Mouse (Mus musculus): ENCODE results near the gene Mapk9. TPM values are rescaled to one million over a fixed set of nuclear protein-coding genes. Genes with fewer than 3 reads are reported as not detected.
"Not testable (repeated sequence)": the region's sequence is repeated elsewhere in the genome, so short reads cannot be mapped to it uniquely, and the experiment has no call there.

The Mapk9 gene
- total RNA-seq (2015; ENCODE audit: low replicate concordance) (9.2 and 16.3 TPM in 2 replicates), total RNA-seq (2017; ENCODE audit: low replicate concordance) (9.5 and 9.9 TPM in 2 replicates)

DNA sequence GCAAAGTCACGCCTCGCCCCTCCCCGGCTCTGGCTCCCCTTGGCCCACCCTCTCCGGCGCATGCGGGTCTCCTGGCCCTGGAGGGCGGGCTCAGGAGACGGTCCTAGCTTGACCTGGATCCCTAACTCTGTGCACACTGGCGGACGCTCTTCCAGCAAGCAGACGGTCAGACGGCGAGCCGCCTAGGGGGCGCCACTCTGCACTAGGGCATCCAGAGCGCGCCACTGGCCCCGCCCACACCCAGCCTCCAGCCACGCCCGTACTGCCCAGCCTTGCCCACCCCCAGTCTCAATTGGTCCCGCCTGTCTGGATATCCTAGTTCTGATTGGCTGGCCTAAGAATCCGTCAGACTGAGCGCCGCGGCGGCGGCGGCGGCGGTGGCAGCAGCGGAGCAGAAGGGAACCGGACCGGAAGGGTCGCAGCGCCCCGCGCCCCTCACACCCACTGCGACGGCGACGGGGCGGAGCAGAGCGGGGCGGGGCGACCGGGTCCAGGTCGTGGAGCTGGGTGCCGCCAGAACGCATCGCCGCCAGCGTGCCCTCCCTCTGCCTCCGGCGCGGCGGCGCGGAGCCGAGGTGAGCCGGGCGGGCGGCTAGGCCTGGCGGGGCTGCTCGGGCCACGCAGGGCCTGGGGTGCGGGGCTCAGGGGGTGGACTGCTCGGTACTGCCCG, at the start of gene Mapk9:
Gene Mapk9, plus strand, starts transcription at position 351 of the 670 bp plus-strand sequence.
- peak; percentile 89 for ATAC-seq (replicated peaks; ENCODE audit: low FRiP score, poor library complexity, severe bottlenecking)

DNA sequence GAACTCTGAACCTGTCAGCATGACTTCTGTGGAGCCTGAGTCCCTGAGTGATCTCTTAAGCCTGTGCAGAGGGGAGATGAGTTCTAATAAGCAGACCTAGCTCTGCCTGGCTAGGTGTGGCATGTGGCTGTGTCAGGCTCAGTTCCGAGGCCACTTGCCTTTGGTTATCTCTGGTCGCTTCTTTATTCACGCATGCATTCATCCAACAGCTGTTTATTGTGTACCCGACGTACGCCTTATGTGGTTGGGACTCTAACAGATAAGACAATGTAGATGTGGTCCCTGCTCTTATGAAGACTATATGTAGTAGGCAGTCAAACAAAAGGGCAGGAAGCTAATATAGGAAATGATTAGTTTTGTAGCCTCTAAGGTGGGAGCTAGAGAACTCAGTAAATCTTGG, 47.6 kb upstream of the Mapk9 start:
- ATAC-seq (replicated peaks; ENCODE audit: low FRiP score, poor library complexity, severe bottlenecking) = no peak

DNA sequence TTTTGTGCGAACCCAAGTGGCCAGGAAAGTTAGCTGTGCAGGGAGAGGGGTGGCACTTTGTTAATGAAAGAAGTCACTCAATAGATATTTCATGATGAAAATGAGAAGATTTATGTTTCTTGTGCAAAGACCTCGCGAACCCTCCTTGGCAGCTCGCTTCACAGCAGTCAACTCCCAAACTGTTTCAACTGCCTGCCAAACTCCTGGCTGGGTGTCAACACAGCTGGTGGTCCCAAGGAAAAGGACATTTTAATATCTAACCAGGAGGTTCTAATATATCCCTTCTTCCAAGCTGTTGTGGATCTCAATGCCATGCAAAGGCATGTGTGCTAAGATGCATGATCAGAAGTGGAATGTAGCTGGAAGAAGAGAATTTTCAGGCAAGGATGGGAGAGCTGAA, 45.0 kb upstream of the Mapk9 start:
- ATAC-seq (replicated peaks; ENCODE audit: low FRiP score, poor library complexity, severe bottlenecking) = no peak

DNA sequence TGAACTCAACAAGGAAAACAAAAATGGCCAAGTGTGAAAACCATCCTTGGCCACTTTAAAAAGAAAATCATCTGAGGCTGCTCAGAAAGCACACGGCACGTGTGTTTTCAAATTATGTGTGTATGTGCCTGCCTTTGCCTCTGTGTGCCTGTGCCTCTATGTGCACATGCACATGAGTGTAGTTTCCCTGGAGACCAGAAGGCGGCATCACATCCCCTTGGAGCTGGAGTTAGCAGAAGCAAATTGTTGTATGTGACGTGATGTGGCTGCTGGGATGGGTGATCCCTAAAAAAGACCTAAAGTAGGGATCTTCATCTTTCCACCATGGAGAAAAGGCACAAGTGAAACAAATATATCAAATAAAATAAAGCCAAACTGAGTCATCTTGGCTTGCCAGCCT, 42.8 kb upstream of the Mapk9 start:
- no peak for ATAC-seq (replicated peaks; ENCODE audit: low FRiP score, poor library complexity, severe bottlenecking)

DNA sequence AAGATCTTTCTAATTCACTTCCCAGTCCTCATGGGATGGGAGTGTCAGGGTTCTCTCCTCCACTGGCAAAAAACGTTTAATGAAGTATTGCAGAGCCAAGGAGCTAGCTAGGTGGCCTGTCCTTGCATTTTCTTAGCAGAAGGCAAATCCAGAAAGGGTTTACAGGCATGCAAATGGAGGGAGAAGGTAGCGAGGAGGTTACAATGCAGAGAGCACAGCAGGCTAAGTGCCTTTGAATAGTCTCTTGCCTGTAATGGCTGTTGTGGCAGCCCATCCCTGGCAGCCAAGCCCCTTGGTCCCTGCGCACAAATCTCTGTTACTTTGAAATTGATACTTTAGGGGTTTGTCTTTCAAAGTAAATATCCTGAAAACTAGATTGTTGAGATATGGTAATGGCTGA, 40.3 kb upstream of the Mapk9 start:
- no peak for ATAC-seq (replicated peaks; ENCODE audit: low FRiP score, poor library complexity, severe bottlenecking)

DNA sequence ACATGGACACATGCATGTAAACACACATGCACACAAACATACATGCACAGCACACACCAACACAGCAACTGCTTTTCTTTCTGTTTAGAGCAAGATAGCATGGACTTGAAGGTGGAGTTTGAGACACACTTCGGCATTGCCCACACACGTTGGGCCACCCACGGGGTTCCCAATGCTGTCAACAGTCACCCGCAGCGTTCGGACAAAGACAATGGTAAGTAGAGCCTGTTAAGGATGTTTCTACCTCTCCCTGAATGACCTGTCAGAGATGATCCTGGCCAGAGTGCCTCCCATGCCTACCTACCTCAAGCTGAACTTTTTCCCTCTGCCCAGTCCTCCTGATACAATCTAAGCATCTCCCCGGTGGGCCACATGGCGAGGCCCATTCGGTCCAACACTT, 37.6 kb upstream of the Mapk9 start:
- no peak for ATAC-seq (replicated peaks; ENCODE audit: low FRiP score, poor library complexity, severe bottlenecking)

DNA sequence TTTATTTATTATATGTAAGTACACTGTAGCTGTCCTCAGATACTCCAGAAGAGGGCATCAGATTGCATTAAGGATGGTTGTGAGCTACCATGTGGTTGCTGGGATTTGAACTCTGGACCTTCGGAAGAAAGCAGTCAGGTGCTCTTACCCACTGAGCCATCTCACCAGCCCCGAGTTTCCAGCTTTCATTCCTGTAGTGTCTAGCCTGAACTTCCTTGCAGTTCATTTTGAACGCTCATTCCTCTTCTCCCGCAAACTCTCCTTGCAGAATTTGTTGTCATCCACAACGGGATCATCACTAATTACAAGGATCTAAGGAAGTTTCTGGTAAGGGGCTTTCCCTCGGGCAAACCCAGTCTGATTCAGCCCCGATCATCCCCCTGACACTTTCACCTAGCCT, 35.9 kb upstream of the Mapk9 start:
- not testable (repeated sequence) for ATAC-seq (replicated peaks; ENCODE audit: low FRiP score, poor library complexity, severe bottlenecking)

DNA sequence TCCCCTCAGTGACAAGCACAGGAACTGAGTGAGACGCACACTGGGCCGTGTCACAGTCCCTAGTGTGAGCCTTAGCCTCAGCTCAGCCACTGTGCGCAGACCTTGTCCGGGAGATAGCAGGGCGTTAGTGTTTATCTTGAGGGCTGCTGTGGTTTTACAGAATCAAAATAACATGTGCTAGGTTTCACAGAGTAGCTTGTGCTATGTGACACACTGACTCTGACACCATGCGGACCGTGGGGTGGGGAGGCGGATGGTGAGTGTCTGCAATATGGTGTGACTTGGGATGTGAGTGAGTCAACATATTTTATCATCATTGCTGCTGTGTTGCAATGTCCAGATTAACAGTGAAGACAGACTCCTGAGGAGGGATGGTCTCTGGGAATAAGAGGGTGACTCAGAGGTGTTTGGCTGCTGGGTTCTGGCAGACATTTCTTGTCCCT, 35.4 kb upstream of the Mapk9 start:
- ATAC-seq (replicated peaks; ENCODE audit: low FRiP score, poor library complexity, severe bottlenecking) = 0 out of 2 replicates have a peak, but pooled peaks have one; percentile 49

DNA sequence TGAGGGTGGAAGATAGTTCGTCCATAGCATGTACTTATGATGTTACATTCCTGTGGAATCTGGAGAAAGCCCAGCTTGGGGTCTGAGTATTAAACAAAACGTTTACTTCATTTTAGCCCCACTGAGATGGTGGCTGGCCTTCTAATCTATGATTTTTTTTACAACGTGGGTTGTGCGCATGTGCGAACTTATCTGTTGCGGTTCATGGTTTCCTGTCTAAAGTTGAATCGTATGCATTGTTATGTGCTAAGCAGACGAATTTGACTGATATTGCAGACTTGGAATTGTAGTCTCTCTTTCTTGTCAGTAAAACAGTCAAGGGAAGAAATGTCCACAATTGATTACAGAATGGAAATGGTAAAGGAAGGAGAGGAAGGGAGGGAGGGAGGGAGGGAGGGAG, 34.7 kb upstream of the Mapk9 start:
- ATAC-seq (replicated peaks; ENCODE audit: low FRiP score, poor library complexity, severe bottlenecking) = no peak

DNA sequence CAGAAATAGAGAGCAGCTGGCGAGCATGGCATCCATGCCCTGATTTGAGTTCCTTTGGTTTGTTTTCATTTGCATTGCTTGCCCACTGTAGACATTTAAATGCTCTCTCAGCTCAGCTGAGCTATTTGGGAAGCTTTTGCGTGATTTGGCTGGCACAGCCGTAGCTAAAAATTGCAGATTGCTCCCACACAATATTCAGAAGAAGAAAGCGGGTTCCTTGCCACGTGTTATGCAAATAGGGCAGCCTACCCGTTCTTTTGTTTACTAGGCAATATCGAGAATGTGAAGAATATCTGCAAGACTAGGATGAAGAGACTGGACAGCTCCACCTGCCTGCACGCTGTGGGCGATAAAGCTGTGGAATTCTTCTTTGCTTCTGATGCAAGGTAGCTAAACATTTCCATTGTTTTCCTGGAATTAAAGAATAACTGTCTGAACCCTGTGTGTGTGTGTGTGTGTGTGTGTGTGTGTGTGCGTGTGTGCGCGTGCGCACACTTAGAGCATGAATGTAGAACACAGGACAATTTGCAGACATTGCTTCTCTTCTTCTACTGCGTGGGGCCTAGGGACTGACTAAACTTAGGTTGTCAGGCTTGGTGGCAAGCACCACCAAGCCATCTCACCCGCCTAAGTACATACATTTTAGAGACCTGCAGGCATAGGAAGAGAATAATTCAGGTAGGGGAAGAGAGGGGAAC, 27.5 kb upstream of the Mapk9 start:
- ATAC-seq (replicated peaks; ENCODE audit: low FRiP score, poor library complexity, severe bottlenecking) = no peak

DNA sequence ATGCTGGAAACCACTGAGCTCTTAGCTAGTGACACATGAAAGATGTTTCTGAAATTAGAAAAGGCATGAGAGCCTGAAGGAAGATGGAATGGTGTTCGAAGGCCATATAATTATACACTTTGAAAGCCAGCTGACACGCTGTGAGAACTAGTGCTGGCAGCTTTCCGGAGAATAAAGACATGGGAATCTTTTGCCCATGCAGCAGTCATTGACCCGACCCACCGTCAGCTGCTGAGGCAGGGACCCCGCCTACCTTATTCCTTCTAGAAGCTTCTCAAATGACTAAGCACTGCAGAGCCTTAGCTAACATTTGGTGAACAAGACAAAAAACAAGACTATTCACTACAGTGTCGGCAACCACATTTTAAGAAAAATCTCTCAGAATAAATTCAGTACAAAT, 26.9 kb upstream of the Mapk9 start:
- ATAC-seq (replicated peaks; ENCODE audit: low FRiP score, poor library complexity, severe bottlenecking) = no peak

DNA sequence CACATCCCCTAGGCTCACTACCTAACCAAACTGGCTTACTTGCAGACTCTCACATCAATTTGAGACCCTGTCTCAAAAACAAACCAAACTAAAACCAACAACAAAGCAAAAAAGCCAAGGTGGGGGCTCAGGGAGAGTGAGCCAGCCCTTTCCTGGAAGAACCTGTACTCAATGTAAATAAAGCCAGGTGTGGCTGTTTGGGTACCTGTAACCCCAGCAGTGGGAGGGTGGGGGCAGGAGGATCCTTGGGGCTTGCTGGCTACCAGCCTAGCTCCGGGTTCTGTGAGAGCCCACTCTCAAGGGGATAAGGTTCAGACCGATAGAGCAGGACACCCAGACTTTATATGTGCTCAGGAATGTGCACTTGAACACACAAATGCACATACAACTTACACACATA, 25.6 kb upstream of the Mapk9 start:
- no peak for ATAC-seq (replicated peaks; ENCODE audit: low FRiP score, poor library complexity, severe bottlenecking)

DNA sequence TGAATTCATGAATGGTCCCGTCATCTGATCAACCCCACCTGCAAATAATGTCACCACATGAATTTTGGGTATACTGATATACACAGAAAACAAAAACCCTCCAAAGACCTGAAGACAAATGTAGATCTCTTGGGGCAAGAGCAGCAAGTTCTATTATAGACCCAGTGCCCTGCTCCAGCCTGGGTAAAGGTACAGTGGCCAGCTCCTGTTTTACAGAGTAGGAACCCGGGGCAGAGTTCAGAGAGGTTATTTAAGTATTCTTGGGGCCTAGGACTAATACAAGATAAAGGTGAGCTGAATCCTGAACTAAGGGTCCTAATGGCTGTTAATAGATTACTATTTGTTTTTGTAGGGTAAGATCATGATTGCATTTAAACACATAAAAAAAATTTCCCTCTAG, 25.0 kb upstream of the Mapk9 start:
- no peak for ATAC-seq (replicated peaks; ENCODE audit: low FRiP score, poor library complexity, severe bottlenecking)

DNA sequence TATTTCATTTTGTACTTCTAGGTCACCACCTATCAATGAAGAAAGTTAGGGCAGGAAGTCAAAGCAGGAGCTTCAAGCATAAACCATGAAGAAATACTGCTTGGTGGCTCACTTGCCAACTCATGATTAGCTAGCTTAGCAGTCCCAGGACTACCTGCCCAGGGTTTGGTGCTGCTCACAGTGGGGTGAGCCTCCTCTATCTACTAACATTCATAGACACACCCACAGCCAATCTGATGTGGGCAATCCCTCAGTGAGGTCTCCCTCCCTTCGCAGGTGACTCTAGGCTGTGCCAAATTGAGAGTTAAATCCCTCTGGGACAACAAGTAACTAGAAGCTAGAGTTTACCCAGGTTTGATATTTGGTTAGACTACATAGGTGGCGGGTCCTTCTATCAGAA, 24.2 kb upstream of the Mapk9 start:
- no peak for ATAC-seq (replicated peaks; ENCODE audit: low FRiP score, poor library complexity, severe bottlenecking)

DNA sequence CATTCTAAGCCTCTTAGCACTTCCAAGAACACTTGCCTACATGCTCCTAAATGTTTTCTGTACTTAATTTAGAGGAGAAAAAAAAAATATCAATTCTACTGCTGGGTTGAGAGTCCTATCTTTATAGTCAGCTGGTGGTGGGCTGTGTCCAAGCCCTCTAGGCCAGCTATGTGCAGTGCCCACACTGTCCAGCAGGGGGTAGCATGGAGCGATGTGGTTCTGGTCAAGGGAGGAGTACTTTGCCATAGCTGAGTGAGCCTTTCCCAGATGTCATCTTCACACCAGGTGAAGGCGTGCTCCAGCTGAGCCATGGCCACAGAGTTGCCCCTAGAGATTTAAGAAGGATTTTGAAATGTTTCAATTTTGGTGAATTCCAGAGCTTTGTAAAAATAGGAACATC, 21.7 kb upstream of the Mapk9 start:
- peak; percentile 91 for ATAC-seq (replicated peaks; ENCODE audit: low FRiP score, poor library complexity, severe bottlenecking)

DNA sequence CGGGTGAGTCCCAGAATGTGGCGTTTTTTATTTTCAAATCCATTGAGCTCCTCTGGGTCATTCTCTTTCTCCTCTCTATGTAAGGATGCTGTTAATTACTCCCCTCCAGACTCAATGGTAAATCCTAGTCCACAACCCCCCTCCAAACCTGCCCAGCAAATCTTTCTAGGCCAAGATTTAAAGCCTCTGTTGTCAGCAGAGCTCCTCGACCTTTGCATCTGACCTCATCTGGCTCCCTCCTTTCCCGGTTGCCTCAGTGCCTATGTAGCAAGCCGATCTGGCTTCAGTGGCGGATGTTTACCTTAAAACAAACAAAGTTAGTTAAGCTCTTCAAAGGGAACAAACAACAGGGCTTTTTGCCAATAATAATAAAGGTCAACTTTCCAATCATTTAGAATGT, 19.3 kb upstream of the Mapk9 start:
- ATAC-seq (replicated peaks; ENCODE audit: low FRiP score, poor library complexity, severe bottlenecking) = no peak

DNA sequence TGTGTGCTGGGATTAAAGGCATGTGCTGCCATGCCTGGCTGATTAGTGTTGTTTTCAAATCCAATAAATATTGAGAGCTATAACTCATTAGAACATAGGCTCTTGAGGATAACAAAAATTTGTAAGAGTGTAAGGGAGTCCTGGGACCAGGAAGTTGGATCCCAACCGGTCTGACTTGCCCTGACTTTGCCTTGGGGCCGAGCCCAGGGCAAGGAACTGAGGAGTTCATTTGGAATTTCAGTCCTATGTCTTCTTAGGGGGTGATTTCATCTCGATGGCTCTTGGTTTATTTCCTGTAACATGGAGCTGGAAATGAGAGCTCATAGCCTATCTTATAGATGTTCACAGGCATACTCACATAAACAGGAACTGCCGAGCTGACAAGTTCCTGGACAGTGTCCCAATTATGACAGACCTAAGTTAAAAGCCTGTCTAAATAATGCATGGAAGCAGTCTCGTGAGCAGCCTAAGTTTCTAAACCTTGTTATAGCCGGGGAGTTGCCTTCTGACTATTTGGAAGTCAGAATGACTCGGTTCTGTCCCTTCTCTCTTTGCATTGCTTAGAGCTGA, 17.3 kb upstream of the Mapk9 start:
- no peak for ATAC-seq (replicated peaks; ENCODE audit: low FRiP score, poor library complexity, severe bottlenecking)

DNA sequence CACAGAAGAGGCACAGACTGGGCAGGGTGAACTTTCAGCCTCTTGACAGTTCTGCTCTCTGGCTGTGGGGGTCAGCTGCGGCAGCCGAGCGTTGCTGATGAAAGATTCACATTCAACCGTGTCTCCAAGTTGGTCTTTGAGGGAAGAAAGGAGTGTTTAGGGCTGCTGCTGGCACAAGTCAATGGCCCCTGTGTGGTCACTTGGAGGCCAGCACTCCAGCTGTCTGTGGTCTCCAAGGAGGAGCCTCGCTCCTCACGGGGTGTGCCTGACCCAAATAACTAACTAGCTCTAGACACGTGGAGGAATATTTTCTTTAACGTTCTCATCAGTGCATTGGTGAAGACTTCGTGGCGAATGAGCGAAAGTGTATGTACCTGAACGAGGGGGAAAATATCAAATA, 14.6 kb upstream of the Mapk9 start:
- no peak for ATAC-seq (replicated peaks; ENCODE audit: low FRiP score, poor library complexity, severe bottlenecking)

DNA sequence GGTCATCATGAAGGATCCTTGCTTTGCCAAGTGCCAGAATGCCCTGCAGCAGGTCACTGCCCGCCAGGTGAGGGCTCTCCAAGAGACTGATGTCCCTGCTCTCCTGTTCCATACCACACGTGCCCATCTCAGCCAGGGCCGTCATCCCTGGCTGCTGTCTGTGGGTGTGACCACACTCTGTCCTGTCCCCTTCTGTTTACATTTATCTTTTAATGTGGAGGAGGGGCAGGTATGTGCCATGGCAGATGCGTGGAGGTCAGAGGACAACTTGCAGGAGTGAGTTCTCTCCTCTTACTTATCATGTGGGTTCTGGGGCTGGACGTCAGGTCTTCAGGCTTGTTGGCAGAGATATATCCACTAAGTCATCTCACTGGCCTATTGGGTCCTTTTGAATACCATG, 13.6 kb upstream of the Mapk9 start:
- no peak for ATAC-seq (replicated peaks; ENCODE audit: low FRiP score, poor library complexity, severe bottlenecking)

DNA sequence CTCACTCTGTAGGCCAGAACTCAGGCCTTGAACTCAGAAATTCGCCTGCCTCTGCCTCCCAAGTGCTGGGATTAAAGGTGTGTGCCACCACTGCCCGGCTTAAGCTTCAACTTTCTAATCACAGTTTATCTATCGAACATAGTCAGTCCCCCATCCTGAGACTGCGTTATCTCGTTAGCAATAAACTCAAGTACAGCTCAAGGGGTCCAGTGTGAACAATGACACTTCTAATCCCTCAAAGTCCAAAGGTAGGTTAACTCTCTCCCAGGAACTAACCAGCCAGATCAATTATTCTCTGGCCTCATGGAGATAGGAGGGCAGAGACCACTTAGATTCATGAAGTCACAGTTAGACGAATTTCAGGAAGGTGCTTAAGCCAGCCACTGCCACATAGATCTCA, 12.3 kb upstream of the Mapk9 start:
- ATAC-seq (replicated peaks; ENCODE audit: low FRiP score, poor library complexity, severe bottlenecking) = no peak

DNA sequence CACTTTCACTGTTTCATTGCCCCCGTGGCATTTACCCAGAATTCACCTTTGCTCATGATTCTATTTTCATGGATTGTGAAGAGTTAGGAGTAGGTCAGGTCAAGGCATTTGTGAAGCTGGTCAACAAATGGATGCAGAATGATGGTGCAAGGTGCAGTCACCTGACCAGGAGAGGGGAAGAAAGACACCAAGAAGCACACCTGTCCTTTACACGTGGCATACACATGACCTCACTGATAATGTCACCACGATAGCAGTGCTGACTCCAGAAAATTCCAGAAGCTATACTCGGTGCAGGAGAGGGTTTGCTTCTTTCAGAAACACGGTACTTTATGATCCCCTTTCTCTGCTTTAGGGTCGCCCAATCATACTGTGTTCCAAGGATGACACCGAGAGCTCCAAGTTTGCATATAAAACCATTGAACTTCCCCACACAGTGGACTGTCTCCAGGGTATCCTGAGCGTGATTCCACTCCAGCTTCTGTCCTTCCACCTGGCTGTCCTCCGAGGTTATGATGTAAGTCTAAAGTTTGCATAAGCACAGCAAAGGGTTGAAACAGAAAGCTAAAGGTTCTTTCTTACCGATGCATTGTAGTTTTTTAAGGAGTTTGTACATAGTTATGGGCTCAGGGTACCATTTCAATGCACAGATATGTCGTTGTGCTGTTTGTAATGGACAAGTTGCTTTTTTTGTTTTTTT, 11.1 kb upstream of the Mapk9 start:
- no peak for ATAC-seq (replicated peaks; ENCODE audit: low FRiP score, poor library complexity, severe bottlenecking)
